Mouse (Mus musculus) ovary, adult 10 weeks (tissue): ENCODE measurements around the gene Homer2. TPM values are rescaled to one million over a fixed set of nuclear protein-coding genes. Genes with fewer than 3 reads are reported as not detected.

ENCODE experiments used
- polyA plus RNA-seq: library from polyadenylated mRNA; stranded (reverse); fragments of 350-450 nt; fragmentation: Illumina TruSeq; extraction: RNeasy Lipid Tissue Mini Kit (QIAGEN cat#74804); gene quantifications from one replicate; pipeline ENCODE4 v1.2.3, GENCODE M21; 2014

The Homer2 gene
- 2.4 TPM for polyA plus RNA-seq

GRCm38 (mm10) chr7:81707471-81708140, at the start of gene Homer2:
Gene Homer2 (minus strand): TSS chr7:81707527.

DNA sequence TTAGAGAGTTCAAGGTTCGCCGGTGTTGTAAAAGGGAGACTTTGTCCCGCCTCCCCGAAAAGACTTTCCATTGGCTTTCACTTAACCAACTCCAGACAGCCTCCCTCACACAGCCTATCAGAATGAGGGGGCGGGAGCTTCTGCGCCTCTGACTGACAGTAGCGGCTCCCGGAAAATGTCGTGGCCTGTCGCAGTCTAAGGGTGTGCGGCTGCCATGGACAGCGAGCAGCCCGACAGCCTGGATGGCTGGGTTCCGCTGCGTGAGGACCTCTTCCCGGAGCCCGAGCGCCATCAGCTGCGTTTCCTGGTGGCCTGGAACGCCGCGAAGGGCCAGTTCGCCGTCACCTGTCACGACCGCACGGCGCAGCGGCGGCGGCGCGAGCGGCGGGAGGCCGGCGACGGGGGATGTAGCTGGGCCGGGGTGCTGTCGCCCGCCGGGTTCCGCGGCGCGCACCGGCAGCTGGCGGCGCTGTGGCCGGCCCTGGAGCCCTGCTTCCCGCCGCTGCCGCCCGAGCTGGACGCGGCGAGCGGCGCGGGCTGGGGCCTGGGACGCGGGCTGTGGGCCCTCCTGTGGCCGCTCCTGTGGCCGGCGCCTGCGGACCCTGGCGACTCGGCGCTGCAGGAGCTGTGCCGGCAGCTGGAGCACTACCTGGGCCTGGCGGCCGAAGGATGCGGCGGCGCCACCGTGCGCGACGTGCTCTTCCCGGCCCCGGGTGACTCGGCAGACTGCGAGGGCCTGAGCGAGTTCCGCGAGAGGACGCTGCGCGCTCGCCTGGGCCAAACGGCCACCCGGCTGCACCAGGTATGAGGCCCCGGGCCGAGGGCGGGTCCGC, 136.0 kb downstream of the Homer2 start, which contains the start of gene Whamm:
Gene Whamm (plus strand): TSS at position 159 of the 833 bp plus-strand sequence.

DNA sequence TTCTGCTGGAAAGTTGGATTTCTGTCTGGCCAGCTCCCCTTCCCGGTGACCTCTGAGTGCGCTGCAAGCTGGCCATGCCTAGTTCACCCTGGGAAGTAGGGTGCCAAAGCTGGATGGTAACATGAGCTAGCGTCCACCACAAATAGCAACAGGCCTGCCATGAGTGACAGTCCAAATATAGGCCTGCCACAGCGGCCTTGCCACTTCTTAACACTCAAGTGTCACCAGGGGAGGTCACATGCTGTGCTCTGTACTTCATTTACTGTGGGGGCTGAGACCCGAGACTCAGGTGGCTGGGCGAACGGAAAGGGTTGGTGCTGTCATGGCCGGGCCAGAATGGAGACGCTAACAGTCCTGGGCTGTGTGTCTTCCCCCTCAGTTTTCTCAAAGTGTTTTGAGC, 140.4 kb downstream of the Homer2 start, which contains the start of gene Fsd2:
Gene Fsd2 (minus strand): TSS at position 53 of the 400 bp plus-strand sequence.

Other genes with a start within 250 kb of the Homer2 start
- 0.34 TPM for gene Ap3b2, start 213.6 kb downstream of the Homer2 start, polyA plus RNA-seq
- gene BC048679, start 209.2 kb downstream of the Homer2 start, polyA plus RNA-seq: not detected
- 0.29 TPM for gene Fsd2, start 140.6 kb downstream of the Homer2 start, polyA plus RNA-seq
- gene Whamm, start 136.3 kb downstream of the Homer2 start, polyA plus RNA-seq: 7.1 TPM
- gene Ramac, start 55.4 kb upstream of the Homer2 start, polyA plus RNA-seq: 223 TPM
- 6.2 TPM for gene 3110040N11Rik, start 82.0 kb upstream of the Homer2 start, polyA plus RNA-seq
- gene Btbd1, start 121.9 kb upstream of the Homer2 start, polyA plus RNA-seq: 392 TPM
- gene Gm10160, start 148.3 kb upstream of the Homer2 start, polyA plus RNA-seq: not detected
- 39.1 TPM for gene Tm6sf1, start 151.5 kb upstream of the Homer2 start, polyA plus RNA-seq
- gene Hdgfl3, start 226.9 kb upstream of the Homer2 start, polyA plus RNA-seq: 89.7 TPM